Mouse (Mus musculus): ENCODE measurements around the gene P4htm. TPM values are rescaled to one million over a fixed set of nuclear protein-coding genes. Genes with fewer than 3 reads are reported as not detected.

Gene P4htm
- polyA plus RNA-seq (2014; fragmentation: Nextera tagmentation; extraction: Ambion mirVana): 27.0 and 30.5 TPM in 2 replicates

DNA sequence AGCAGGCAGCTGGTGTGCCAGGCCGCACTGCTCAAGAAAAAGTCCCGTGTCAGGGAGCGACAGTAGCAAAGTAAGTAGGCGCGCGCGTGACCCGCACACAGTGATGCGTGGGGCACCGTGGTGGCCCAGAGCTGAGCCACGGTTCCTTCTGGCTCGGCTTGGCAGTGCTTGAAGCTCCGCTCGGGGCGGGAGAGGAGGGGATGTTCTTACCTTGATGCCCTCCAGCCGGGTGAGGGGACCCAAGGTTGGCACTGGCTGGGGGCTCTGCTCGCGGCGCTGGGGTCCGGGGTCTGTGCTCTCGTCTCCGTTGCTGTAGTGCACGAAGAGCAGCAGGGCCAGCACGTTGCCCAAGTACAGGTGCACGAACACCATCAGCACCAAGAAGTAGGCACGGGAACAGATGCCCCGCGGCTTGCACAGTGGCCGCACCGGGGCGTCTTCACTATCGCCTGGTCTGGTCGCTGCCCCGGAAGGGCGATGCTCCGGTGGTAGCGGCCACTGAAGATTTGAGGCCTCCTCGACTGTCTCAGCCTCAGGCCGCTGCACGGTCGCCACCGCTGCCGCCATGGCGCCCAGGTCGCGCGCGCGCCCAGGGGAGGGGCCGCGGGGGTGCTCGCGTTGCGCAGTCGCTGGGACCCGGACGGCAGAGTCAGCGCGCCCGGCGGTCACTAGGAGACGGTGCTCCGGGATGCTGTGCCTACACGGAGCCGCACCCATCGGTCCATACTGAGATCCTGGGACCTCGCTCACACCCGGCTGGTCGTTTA is at the start of gene P4htm:
P4htm (minus strand) TSS at position 670 of the 767 bp plus-strand sequence.
- peak; percentile 88 for DNase-seq
- WGBS: 2% methylated on average over 61 of the region's 69 CpGs
- H3K9me3 ChIP-seq (ENCODE audit: control insufficient read depth, low read length): no peaks in the 10 kb centered on the region
- ATAC-seq (ENCODE audit: low FRiP score, low TSS enrichment): peak; percentile 86
- peak within 1 kb of the TSS; percentile 78 for H3K27ac ChIP-seq (replicated peaks; ENCODE audit: low read depth, low read length)
- no peaks in the 10 kb centered on the region for H3K27me3 ChIP-seq (ENCODE audit: control insufficient read depth, insufficient read depth, low read length)
- peak within 1 kb of the TSS; percentile 91 for H3K4me2 ChIP-seq (ENCODE audit: low read length)
- peaks cover 10% of the 10 kb centered on the region; the same call in 1 of the 2 replicates for H3K4me1 ChIP-seq (ENCODE audit: control insufficient read depth, insufficient read depth, low read length)
- H3K36me3 ChIP-seq (ENCODE audit: control insufficient read depth, insufficient read depth, low read length): no peaks in the 10 kb centered on the region
- peak within 1 kb of the TSS; percentile 68 for H3K4me3 ChIP-seq (replicated peaks; ENCODE audit: low read depth, low read length)
- H3K9ac ChIP-seq (replicated peaks; ENCODE audit: low read length): peak within 1 kb of the TSS; percentile 81

DNA sequence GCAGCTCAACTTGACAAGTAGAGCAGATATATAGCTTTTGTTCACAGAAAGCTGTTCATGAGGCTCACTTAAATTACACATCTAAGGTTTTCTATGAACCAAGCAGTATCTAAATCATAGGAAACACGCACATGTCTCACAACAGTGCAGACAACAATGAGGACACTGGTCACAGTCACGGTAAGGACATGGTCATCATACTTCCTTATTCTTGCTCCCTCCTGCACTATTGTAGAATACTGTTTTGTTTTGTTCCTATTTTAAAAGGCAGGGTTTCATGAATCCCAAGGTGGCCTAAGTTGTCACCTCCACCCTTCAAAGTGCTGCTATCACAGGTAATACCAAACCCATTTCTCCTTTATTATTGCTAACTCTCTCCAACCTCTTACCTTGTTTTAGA is 42.4 kb upstream of the P4htm start:
- H3K4me1 ChIP-seq (ENCODE audit: control insufficient read depth, insufficient read depth, low read length): no peaks in the 10 kb centered on the region
- no peak for ATAC-seq (ENCODE audit: low FRiP score, low TSS enrichment)
- DNase-seq: no peak
- H3K27me3 ChIP-seq (ENCODE audit: control insufficient read depth, insufficient read depth, low read length): no peaks in the 10 kb centered on the region
- no peaks in the 10 kb centered on the region for H3K9me3 ChIP-seq (ENCODE audit: control insufficient read depth, low read length)
- 95% methylated on average over 2 of the region's 2 CpGs for WGBS
- H3K36me3 ChIP-seq (ENCODE audit: control insufficient read depth, insufficient read depth, low read length): peaks cover 31% of the 10 kb centered on the region
- H3K4me3 ChIP-seq (replicated peaks; ENCODE audit: low read depth, low read length): no peak overlapping the region
- H3K27ac ChIP-seq (replicated peaks; ENCODE audit: low read depth, low read length): no peak overlapping the region
- no peak overlapping the region for H3K4me2 ChIP-seq (ENCODE audit: low read length)
- H3K9ac ChIP-seq (replicated peaks; ENCODE audit: low read length): no peak overlapping the region

DNA sequence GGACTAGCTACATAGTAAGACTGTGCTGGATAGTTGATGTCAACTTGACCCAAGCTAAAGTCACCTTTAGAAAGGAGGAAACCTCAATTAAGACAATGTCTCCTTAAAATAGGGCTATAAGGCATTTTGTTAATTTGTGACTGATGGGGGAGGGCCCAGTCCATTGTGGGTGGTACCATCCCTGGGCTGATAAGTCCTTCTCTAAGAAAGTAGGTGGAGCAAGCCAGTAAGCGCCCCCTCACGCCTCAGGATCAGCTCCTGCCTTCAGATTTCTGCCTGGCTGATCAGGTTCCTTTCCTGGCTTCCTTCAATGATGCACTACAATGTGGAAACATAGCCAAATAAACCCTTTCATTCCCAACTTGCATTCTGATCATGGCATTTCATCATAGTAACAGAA is 37.9 kb upstream of the P4htm start:
- DNase-seq: no peak
- 81% methylated on average over 2 of the region's 2 CpGs for WGBS
- Histone ChIP-seq H3K4me1 (ENCODE audit: control insufficient read depth, insufficient read depth, low read length) (no peaks in the 10 kb centered on the region), H3K27me3 (ENCODE audit: control insufficient read depth, insufficient read depth, low read length) (no peaks in the 10 kb centered on the region), H3K36me3 (ENCODE audit: control insufficient read depth, insufficient read depth, low read length) (peaks cover 12% of the 10 kb centered on the region), H3K4me2 (ENCODE audit: low read length) (no peak overlapping the region), H3K4me3 (replicated peaks; ENCODE audit: low read depth, low read length) (no peak overlapping the region), H3K9me3 (ENCODE audit: control insufficient read depth, low read length) (no peaks in the 10 kb centered on the region), H3K9ac (replicated peaks; ENCODE audit: low read length) (no peak overlapping the region), H3K27ac (replicated peaks; ENCODE audit: low read depth, low read length) (no peak overlapping the region)
- ATAC-seq (ENCODE audit: low FRiP score, low TSS enrichment): no peak

DNA sequence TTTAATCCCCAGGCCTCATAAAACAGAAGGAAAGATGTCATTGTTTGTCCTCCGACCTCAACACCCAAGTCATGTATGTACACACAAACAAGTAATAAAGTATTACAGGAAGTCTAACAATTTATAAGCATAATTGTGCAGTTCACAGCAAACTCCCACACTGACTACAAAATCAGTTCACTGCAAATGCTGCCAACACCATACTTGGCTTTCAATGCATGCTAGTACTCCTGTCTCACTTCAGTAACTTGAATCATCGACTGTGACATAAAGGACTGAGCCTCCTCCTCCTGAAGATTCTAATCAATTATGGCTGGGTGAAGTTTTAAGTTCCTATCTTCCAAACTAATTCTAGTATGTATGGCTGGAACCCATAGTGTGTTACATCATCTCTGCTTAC is 36.4 kb upstream of the P4htm start:
- H3K27ac ChIP-seq (replicated peaks; ENCODE audit: low read depth, low read length): no peak overlapping the region
- WGBS: 79% methylated on average over 2 of the region's 2 CpGs
- no peak overlapping the region for H3K4me3 ChIP-seq (replicated peaks; ENCODE audit: low read depth, low read length)
- no peak overlapping the region for H3K4me2 ChIP-seq (ENCODE audit: low read length)
- no peaks in the 10 kb centered on the region for H3K27me3 ChIP-seq (ENCODE audit: control insufficient read depth, insufficient read depth, low read length)
- peaks cover 8% of the 10 kb centered on the region; the same call in 1 of the 2 replicates for H3K36me3 ChIP-seq (ENCODE audit: control insufficient read depth, insufficient read depth, low read length)
- no peak for ATAC-seq (ENCODE audit: low FRiP score, low TSS enrichment)
- H3K9ac ChIP-seq (replicated peaks; ENCODE audit: low read length): no peak overlapping the region
- DNase-seq: no peak
- H3K4me1 ChIP-seq (ENCODE audit: control insufficient read depth, insufficient read depth, low read length): no peaks in the 10 kb centered on the region
- no peaks in the 10 kb centered on the region for H3K9me3 ChIP-seq (ENCODE audit: control insufficient read depth, low read length)

DNA sequence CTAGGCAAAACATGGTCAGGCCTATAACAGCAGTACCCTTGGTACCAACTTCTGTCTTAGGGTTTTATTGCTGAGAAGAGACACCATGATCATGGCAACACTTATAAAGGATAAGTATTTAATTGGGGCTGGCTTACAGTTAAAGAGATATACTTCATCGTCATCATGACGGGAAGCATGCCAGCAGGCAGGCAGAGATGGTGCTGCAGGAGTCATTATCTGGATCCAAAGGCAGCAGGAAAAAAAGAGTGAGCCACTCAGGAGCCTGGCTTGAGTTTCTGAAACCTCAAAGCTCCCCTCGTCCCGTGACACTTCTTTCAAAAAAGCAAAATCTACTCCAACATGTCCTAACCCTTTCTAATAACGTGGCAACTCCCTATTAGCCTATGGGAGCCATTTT is 34.9 kb upstream of the P4htm start:
- no peak overlapping the region for H3K4me2 ChIP-seq (ENCODE audit: low read length)
- no peak overlapping the region for H3K9ac ChIP-seq (replicated peaks; ENCODE audit: low read length)
- no peaks in the 10 kb centered on the region for H3K27me3 ChIP-seq (ENCODE audit: control insufficient read depth, insufficient read depth, low read length)
- peaks cover 8% of the 10 kb centered on the region; the same call in 1 of the 2 replicates for H3K36me3 ChIP-seq (ENCODE audit: control insufficient read depth, insufficient read depth, low read length)
- H3K27ac ChIP-seq (replicated peaks; ENCODE audit: low read depth, low read length): no peak overlapping the region
- H3K9me3 ChIP-seq (ENCODE audit: control insufficient read depth, low read length): no peaks in the 10 kb centered on the region
- DNase-seq (no peak), ATAC-seq (ENCODE audit: low FRiP score, low TSS enrichment) (no peak)
- H3K4me3 ChIP-seq (replicated peaks; ENCODE audit: low read depth, low read length): no peak overlapping the region
- WGBS: 93% methylated on average over 5 of the region's 5 CpGs
- H3K4me1 ChIP-seq (ENCODE audit: control insufficient read depth, insufficient read depth, low read length): no peaks in the 10 kb centered on the region

DNA sequence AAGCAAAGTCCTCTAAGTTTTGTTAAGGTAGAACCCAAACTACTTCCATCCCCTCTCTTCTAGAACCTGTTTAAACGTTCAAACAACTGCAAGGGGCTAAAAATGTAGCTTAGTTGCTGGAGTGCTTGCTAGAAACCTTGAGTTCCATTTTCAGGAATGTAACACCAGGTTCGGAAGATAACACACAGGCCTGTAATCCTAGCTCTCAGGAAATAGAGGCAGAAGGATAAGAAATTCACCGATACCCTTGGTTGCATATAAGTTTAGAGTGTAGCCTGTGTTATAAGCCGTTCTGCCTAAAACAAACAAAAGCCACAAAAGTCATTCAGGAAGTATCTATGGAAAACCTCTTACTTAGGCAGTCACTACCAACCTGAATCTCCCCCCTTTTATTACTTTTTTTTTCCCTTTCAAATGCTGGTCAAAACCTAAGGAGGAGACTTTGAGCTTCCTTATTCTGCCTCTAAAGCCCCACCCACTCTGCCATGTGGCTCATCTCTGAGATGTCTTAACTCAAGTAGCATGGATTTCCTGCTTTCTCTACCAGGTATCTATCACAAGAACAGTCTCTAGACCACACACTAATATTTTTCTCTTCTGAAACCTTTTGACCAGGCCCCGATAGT is 34.3 kb upstream of the P4htm start:
- Histone ChIP-seq H3K27me3 (ENCODE audit: control insufficient read depth, insufficient read depth, low read length) (no peaks in the 10 kb centered on the region), H3K9me3 (ENCODE audit: control insufficient read depth, low read length) (no peaks in the 10 kb centered on the region), H3K4me2 (ENCODE audit: low read length) (no peak overlapping the region), H3K4me3 (replicated peaks; ENCODE audit: low read depth, low read length) (no peak overlapping the region), H3K36me3 (ENCODE audit: control insufficient read depth, insufficient read depth, low read length) (peaks cover 8% of the 10 kb centered on the region; the same call in 1 of the 2 replicates), H3K4me1 (ENCODE audit: control insufficient read depth, insufficient read depth, low read length) (no peaks in the 10 kb centered on the region), H3K27ac (replicated peaks; ENCODE audit: low read depth, low read length) (no peak overlapping the region), H3K9ac (replicated peaks; ENCODE audit: low read length) (no peak overlapping the region)
- WGBS: 91% methylated on average over 5 of the region's 5 CpGs
- no peak for DNase-seq
- no peak for ATAC-seq (ENCODE audit: low FRiP score, low TSS enrichment)

DNA sequence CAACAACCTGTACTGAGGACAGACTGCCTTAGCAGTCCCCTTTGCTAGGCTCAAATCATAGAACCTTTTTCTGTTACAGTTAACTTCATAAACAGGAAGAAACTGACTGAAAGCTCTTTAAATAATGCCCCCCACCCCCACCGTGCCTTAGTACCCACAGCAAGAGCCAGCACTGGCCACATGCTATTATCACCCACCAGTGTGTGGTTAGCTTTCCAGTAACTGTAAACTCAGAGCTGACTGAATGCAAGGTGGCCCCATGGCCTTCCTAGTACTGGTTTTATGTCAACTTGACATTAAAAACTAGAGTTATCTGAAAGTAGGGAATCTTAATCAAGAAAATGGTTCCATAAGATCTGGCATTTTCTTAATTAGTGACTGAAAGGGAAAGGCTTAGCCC is 33.2 kb upstream of the P4htm start:
- ATAC-seq (ENCODE audit: low FRiP score, low TSS enrichment) (no peak), DNase-seq (no peak)
- H3K9me3 ChIP-seq (ENCODE audit: control insufficient read depth, low read length): no peaks in the 10 kb centered on the region
- peaks cover 8% of the 10 kb centered on the region; the same call in 1 of the 2 replicates for H3K36me3 ChIP-seq (ENCODE audit: control insufficient read depth, insufficient read depth, low read length)
- no peak overlapping the region for H3K27ac ChIP-seq (replicated peaks; ENCODE audit: low read depth, low read length)
- H3K4me2 ChIP-seq (ENCODE audit: low read length): no peak overlapping the region
- H3K9ac ChIP-seq (replicated peaks; ENCODE audit: low read length): no peak overlapping the region
- no peaks in the 10 kb centered on the region for H3K4me1 ChIP-seq (ENCODE audit: control insufficient read depth, insufficient read depth, low read length)
- WGBS: 94% methylated on average over 1 of the region's 1 CpGs
- no peaks in the 10 kb centered on the region for H3K27me3 ChIP-seq (ENCODE audit: control insufficient read depth, insufficient read depth, low read length)
- no peak overlapping the region for H3K4me3 ChIP-seq (replicated peaks; ENCODE audit: low read depth, low read length)

DNA sequence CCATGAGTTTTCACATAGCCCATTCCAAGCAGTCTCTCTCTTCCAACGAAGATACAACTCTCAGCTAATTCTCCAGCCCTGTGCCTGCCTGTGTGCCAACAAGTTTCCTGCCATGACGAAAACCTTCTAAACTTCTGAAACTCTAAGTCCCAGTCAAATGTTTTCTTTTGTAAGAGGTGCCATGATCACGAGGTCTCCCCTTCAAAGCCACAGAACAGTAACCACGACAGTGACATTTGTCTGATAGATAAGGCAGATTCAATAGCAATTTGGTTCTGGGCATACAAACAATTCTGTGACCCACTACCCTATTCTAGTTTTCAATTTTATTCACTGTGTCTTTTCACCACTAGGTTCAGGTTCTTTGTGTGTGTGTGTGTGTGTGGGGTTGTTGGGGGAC is 30.7 kb upstream of the P4htm start:
- Histone ChIP-seq H3K27me3 (ENCODE audit: control insufficient read depth, insufficient read depth, low read length) (no peaks in the 10 kb centered on the region), H3K36me3 (ENCODE audit: control insufficient read depth, insufficient read depth, low read length) (peaks cover 10% of the 10 kb centered on the region), H3K9me3 (ENCODE audit: control insufficient read depth, low read length) (no peaks in the 10 kb centered on the region), H3K4me1 (ENCODE audit: control insufficient read depth, insufficient read depth, low read length) (no peaks in the 10 kb centered on the region), H3K4me3 (replicated peaks; ENCODE audit: low read depth, low read length) (no peak overlapping the region), H3K4me2 (ENCODE audit: low read length) (no peak overlapping the region), H3K9ac (replicated peaks; ENCODE audit: low read length) (no peak overlapping the region), H3K27ac (replicated peaks; ENCODE audit: low read depth, low read length) (no peak overlapping the region)
- 89% methylated on average over 4 of the region's 4 CpGs for WGBS
- ATAC-seq (ENCODE audit: low FRiP score, low TSS enrichment): no peak
- DNase-seq: no peak

DNA sequence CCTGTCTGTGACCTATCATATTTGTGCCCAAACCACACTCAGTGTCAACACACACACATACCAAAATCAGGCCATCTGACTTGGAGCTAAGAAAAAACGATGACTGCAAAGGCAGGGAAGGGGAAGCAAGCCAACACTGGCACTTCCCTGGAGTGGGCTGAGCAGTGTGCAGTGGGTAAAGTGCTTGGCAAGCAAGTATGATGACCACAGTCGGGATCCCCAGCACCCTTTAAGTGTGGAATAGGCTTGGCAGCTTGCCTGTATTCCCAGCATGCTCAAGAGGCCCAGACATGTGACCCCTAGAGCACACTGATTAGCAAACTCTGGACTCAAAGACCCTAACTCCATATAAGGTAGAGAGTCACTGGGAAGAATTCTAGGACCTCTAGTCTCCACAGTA is 29.0 kb upstream of the P4htm start:
- Histone ChIP-seq H3K9me3 (ENCODE audit: control insufficient read depth, low read length) (no peaks in the 10 kb centered on the region), H3K4me1 (ENCODE audit: control insufficient read depth, insufficient read depth, low read length) (no peaks in the 10 kb centered on the region), H3K36me3 (ENCODE audit: control insufficient read depth, insufficient read depth, low read length) (peaks cover 5% of the 10 kb centered on the region; the same call in 1 of the 2 replicates), H3K4me3 (replicated peaks; ENCODE audit: low read depth, low read length) (no peak overlapping the region), H3K27me3 (ENCODE audit: control insufficient read depth, insufficient read depth, low read length) (no peaks in the 10 kb centered on the region), H3K9ac (replicated peaks; ENCODE audit: low read length) (no peak overlapping the region), H3K4me2 (ENCODE audit: low read length) (no peak overlapping the region), H3K27ac (replicated peaks; ENCODE audit: low read depth, low read length) (no peak overlapping the region)
- ATAC-seq (ENCODE audit: low FRiP score, low TSS enrichment) (no peak), DNase-seq (no peak)
- 86% methylated on average over 2 of the region's 2 CpGs for WGBS

Data from midbrain, embryonic 14.5 days (tissue).